Mouse (Mus musculus): Measurements from ENCODE around the gene Zbp1. TPM values are rescaled to one million over a fixed set of nuclear protein-coding genes. Genes with fewer than 3 reads are reported as not detected.
A peak's percentile ranks its signal among the peaks of the same experiment; 100 is the strongest.

The Zbp1 gene
- polyA plus RNA-seq, 1 experiment from 2014 or later = 1.3 TPM

DNA sequence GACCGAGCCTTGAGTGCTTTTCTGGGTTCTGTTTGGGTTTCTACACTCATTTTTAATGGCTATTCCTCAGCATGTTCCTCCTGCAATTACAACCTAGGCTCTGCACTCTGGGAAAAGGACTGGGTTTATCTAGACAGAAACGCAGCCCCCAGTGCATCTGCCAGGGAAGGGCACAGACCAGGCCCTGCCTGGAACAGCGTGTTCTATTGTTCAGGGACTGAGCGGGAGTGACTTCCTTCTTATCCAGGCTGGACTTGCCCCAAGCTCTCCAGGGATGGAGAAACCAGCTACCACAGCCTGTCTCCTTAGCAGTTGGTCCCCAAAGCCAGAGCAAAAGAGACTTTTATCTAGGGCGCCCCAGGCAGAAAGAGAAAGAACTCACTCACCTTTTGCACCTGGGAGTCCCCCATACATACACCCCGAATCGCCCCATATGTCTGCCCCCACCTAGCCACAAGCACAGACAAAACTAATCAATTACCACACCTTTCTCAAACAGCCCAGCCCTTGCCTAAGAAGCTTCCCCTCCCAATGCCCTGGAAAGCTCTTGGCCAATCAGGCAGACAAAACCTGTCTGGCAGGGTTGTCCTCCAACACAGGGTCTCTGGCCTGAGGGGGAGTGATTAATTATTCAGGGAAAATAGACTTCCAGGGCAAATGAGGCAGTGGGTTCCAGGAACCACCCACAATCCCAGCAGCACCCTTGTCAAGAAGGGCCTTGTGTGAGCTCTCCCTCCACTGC is 37.3 kb upstream of the Zbp1 start:
- WGBS = 53% methylated on average over 7 of the region's 7 CpGs
- peak overlapping the region; percentile 75 for H3K27ac ChIP-seq
- no peaks in the 10 kb centered on the region for H3K27me3 ChIP-seq (replicated peaks)
- H3K9me3 ChIP-seq = no peaks in the 10 kb centered on the region
- peak overlapping the region; percentile 31 for H3K4me2 ChIP-seq
- peak; percentile 40 for ATAC-seq (ENCODE audit: insufficient read depth, low FRiP score, low read depth)
- 0 out of 2 replicates have a peak overlapping the region, but pooled peaks have one; percentile 3 for H3K4me3 ChIP-seq (replicated peaks)
- no peak overlapping the region for H3K9ac ChIP-seq
- peaks cover 94% of the 10 kb centered on the region for H3K4me1 ChIP-seq
- no peaks in the 10 kb centered on the region for H3K36me3 ChIP-seq

DNA sequence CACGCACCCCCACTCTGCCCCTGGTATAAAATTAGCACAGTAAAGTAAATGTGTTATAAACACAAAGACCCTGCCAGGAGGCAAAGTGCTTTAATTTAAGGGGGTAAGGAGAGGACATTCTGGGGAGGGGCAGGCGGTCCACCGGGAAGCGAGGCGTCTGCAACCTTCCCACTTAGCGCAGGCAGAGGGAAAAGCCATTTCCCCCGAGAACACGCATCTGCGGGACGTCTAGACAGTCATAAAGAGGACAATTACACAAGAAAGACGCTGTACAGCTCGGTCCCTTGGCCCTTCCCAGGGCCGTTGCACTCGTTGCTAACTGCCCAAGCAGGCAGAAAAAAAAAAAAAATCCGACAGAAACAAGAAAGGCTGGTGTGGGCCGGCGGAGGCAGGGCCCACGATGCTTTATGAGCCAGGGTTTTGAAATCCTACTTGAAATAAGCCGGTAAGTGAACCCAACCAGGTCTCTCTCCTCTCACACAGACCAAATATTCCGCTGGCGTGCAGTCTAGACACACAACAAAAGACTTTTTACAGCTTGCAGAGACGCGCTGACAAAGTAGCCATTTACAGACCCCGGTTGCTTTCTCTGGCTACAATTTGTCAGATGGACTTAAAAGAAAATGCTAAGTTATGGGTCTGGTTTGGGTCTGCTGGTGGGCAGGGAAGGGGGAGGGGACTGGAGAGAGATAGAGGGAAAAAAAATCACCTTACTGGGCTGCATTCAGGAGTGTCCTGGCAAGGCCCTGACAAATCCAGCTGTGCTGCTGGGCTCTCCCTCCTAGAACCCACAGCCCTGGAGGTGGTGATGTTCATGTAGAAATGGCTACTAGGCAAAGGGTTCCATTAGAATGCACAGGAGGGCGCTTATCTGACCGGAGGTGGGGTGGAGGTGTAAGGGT is 35.3 kb upstream of the Zbp1 start:
- no peak overlapping the region for H3K4me3 ChIP-seq (replicated peaks)
- H3K27me3 ChIP-seq (replicated peaks) = no peaks in the 10 kb centered on the region
- H3K9ac ChIP-seq = no peak overlapping the region
- peaks cover 96% of the 10 kb centered on the region for H3K4me1 ChIP-seq
- peak overlapping the region; percentile 20 for H3K4me2 ChIP-seq
- ATAC-seq (ENCODE audit: insufficient read depth, low FRiP score, low read depth) = no peak
- no peaks in the 10 kb centered on the region for H3K9me3 ChIP-seq
- H3K27ac ChIP-seq = peak overlapping the region; percentile 75
- WGBS = 18% methylated on average over 26 of the region's 26 CpGs
- H3K36me3 ChIP-seq = no peaks in the 10 kb centered on the region

DNA sequence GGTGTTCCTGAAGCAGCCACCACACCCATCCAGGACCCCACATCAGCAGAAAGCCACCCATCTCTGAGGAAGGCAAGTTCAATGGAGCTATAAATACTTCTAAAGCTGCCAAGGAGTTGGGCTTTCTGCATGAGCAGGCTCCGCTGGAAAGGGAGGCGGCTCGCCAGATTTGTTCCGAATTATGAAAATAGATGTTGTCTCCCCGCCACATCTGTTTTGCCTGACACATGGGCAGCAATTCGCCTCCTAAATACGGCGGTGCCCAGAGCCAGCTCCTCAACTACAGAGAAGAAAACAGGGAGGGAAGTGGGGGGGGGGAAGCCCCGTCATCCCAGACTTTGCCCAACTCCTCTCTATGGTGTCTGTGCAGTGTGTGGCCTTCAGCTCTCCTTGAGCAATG is 33.0 kb upstream of the Zbp1 start:
- Histone ChIP-seq H3K4me2 (no peak overlapping the region; the same call in 1 of the 2 replicates), H3K9me3 (no peaks in the 10 kb centered on the region), H3K36me3 (no peaks in the 10 kb centered on the region), H3K4me1 (peaks cover 93% of the 10 kb centered on the region), H3K9ac (no peak overlapping the region), H3K27me3 (replicated peaks) (no peaks in the 10 kb centered on the region), H3K27ac (peak overlapping the region; percentile 57), H3K4me3 (replicated peaks) (no peak overlapping the region)
- no peak for ATAC-seq (ENCODE audit: insufficient read depth, low FRiP score, low read depth)
- 46% methylated on average over 9 of the region's 9 CpGs for WGBS

DNA sequence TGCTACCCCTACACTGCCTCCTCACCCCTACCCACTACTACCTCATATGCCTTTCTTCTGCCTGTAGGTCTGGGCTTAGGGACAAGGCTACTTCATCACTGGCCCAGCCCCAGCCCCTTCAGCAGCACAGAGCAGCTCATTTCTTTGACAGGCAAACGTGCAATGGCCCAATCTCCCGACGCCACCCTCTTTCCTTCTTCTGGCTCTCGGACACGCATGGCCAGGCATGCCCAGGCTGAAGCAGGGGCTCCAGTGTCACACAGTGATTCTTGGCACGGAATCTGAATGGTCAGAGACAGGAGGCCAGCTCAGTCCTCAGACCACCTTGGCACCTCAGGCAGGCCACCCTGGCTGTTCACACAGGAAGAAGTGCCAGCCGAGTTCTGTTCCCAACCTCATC is 32.4 kb upstream of the Zbp1 start:
- H3K9ac ChIP-seq = no peak overlapping the region
- no peak for ATAC-seq (ENCODE audit: insufficient read depth, low FRiP score, low read depth)
- WGBS = 48% methylated on average over 7 of the region's 7 CpGs
- peaks cover 92% of the 10 kb centered on the region for H3K4me1 ChIP-seq
- H3K27me3 ChIP-seq (replicated peaks) = no peaks in the 10 kb centered on the region
- no peak overlapping the region for H3K4me2 ChIP-seq
- H3K36me3 ChIP-seq = no peaks in the 10 kb centered on the region
- H3K9me3 ChIP-seq = no peaks in the 10 kb centered on the region
- H3K4me3 ChIP-seq (replicated peaks) = no peak overlapping the region
- H3K27ac ChIP-seq = peak overlapping the region; percentile 57

DNA sequence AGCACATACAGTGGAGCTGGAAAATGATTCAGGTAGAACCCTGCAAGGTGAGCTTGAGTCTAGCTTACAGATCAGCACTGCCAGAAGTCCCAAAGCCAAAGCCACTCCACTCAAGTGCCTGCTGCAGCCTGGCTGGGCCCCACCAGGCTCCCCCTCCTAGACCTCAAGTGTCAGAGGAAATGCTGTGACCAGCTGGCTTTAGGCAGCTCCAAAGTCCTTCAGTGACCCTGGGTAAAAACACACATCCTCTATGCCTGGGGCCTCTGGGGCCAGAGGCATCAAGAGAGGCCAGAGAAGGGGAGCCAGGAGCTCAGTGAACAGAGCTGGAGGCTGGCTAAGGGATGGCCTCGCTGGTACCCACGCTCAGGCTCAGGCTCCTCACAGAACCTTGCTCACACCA is 31.7 kb upstream of the Zbp1 start:
- WGBS = 12% methylated on average over 2 of the region's 2 CpGs
- H3K27ac ChIP-seq = 0 out of 2 replicates have a peak overlapping the region, but pooled peaks have one; percentile 57

DNA sequence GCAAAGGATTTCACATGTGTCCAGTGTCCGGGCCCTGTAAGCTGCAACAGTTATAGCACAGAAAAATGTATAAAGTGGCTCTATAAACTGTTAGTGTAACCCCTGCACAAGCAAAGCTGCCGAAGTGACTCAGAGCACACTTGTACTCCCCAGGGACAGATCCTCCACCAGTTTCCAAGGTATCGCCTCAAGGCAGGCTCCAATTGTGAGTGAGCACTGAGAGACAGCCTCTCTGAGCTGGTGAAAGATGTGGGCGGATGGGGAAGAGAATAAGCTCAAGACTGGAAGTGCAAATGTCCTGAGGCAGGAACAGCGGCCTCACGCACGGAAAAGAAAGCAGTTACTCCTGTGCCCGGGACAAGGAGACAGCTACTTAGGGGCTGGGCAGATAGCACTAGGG is 31.2 kb upstream of the Zbp1 start:
- no peaks in the 10 kb centered on the region for H3K27me3 ChIP-seq (replicated peaks)
- 65% methylated on average over 8 of the region's 8 CpGs for WGBS
- no peak overlapping the region for H3K9ac ChIP-seq
- no peaks in the 10 kb centered on the region for H3K36me3 ChIP-seq
- no peaks in the 10 kb centered on the region for H3K9me3 ChIP-seq
- H3K4me1 ChIP-seq = peaks cover 87% of the 10 kb centered on the region
- H3K4me2 ChIP-seq = no peak overlapping the region
- H3K27ac ChIP-seq = no peak overlapping the region
- no peak for ATAC-seq (ENCODE audit: insufficient read depth, low FRiP score, low read depth)
- H3K4me3 ChIP-seq (replicated peaks) = no peak overlapping the region

More for the DNA sequence above, 31.7 kb upstream of the Zbp1 start:
- H3K4me1 ChIP-seq = peaks cover 91% of the 10 kb centered on the region
- ATAC-seq (ENCODE audit: insufficient read depth, low FRiP score, low read depth) = no peak; the same call in 1 of the 2 replicates
- no peaks in the 10 kb centered on the region for H3K27me3 ChIP-seq (replicated peaks)
- H3K36me3 ChIP-seq = no peaks in the 10 kb centered on the region
- no peak overlapping the region for H3K4me3 ChIP-seq (replicated peaks)
- no peaks in the 10 kb centered on the region for H3K9me3 ChIP-seq
- no peak overlapping the region; the same call in 1 of the 2 replicates for H3K9ac ChIP-seq
- H3K4me2 ChIP-seq = peak overlapping the region; percentile 6; the same call in 1 of the 2 replicates

DNA sequence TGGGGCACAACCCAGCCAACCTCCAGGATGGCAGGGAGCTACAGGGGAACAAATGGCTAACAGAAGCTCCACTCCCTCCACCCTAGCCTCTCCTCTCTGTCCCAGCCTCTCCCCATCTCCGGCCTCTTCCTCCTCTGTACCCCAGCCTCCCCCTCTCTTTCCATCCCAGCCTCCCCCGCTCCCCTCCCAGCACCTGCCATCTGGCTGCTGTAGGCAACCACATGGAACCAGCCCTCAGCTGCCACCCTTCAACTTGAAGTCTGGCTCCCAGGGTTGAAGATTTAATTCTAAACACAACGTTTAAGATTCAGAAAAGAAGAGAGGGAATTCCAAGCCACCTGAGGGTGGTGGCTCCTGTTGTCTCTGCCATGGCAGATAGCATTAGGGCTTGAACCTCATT is 30.7 kb upstream of the Zbp1 start:
- Histone ChIP-seq H3K4me2 (no peak overlapping the region), H3K4me3 (replicated peaks) (no peak overlapping the region), H3K27me3 (replicated peaks) (no peaks in the 10 kb centered on the region), H3K9me3 (no peaks in the 10 kb centered on the region), H3K27ac (no peak overlapping the region), H3K4me1 (peaks cover 81% of the 10 kb centered on the region), H3K36me3 (no peaks in the 10 kb centered on the region), H3K9ac (no peak overlapping the region)
- no peak for ATAC-seq (ENCODE audit: insufficient read depth, low FRiP score, low read depth)
- WGBS = 35% methylated on average over 3 of the region's 3 CpGs

DNA sequence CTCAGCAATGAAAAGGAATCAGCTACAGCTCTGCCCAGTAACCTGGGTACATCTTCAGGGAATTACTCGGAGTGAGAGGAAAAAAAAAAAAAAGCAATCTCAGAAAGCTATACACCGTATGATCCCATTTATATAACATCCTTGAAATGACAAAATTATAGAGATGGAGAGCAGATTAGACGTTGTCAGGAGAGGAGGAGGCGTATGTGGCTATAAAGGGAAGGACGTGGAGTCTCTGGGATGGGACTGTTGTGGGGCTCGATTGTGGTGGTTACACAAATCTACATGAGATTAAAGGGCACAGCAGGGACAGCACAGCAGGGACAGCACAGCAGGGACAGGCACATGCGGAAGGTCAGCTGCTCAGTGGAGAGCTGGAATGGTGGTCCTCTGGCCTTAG is 30.1 kb upstream of the Zbp1 start:
- H3K27me3 ChIP-seq (replicated peaks) = no peaks in the 10 kb centered on the region
- WGBS = 74% methylated on average over 7 of the region's 7 CpGs
- H3K36me3 ChIP-seq = no peaks in the 10 kb centered on the region
- H3K27ac ChIP-seq = no peak overlapping the region
- H3K4me1 ChIP-seq = peaks cover 79% of the 10 kb centered on the region
- H3K4me3 ChIP-seq (replicated peaks) = no peak overlapping the region
- H3K9ac ChIP-seq = no peak overlapping the region
- no peak for ATAC-seq (ENCODE audit: insufficient read depth, low FRiP score, low read depth)
- no peaks in the 10 kb centered on the region for H3K9me3 ChIP-seq
- no peak overlapping the region for H3K4me2 ChIP-seq

DNA sequence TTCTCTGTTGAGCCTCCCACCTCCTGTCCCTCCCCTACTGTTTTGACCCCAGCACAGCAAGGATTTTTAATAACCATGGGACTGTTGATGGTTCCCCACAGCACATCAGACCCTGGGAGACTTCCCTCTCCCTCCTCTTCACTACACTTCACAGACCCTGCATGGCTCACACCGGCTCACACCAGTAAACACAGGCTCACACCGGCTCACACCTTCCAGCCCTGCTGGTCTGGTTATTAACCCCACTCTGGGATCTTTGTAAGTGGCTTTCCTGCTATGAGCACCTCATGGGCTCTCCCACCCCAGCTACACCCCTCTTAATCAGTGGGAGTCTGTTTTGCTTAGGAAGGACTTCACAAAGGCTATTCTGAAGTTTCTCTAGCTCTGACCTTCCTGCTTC is 29.2 kb upstream of the Zbp1 start:
- WGBS = 28% methylated on average over 2 of the region's 2 CpGs
- ATAC-seq (ENCODE audit: insufficient read depth, low FRiP score, low read depth) = 0 out of 2 replicates have a peak, but pooled peaks have one; percentile 8

DNA sequence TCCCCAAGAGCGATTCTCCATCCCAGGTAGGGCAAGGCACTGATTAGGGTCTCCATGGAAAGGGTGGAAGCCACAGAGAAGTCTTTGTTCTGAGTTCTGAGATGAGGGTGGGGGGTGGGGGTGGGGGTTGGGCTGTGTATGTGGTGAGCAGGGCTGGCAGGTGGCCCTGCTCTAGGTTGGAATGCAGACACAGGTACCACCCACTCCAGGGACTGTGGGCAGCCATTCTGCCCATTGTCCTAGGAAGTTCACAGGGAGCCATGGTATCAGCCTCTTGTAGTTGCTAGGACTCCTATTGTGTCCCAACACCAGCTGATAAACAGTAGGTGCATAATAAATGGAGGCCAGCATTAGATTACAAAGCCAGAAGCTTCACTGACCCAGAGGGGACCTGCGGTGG is 28.5 kb upstream of the Zbp1 start:
- Histone ChIP-seq H3K9ac (no peak overlapping the region), H3K4me1 (peaks cover 75% of the 10 kb centered on the region), H3K27ac (peak overlapping the region; percentile 57; the same call in 1 of the 2 replicates), H3K27me3 (replicated peaks) (no peaks in the 10 kb centered on the region), H3K4me2 (no peak overlapping the region), H3K9me3 (no peaks in the 10 kb centered on the region), H3K4me3 (replicated peaks) (no peak overlapping the region), H3K36me3 (no peaks in the 10 kb centered on the region)
- WGBS = 28% methylated on average over 2 of the region's 2 CpGs
- 0 out of 2 replicates have a peak, but pooled peaks have one; percentile 27 for ATAC-seq (ENCODE audit: insufficient read depth, low FRiP score, low read depth)

More for the DNA sequence above, 29.2 kb upstream of the Zbp1 start:
- Histone ChIP-seq H3K27ac (peak overlapping the region; percentile 37), H3K36me3 (no peaks in the 10 kb centered on the region), H3K4me2 (no peak overlapping the region), H3K9ac (no peak overlapping the region), H3K27me3 (replicated peaks) (no peaks in the 10 kb centered on the region), H3K4me3 (replicated peaks) (no peak overlapping the region), H3K9me3 (no peaks in the 10 kb centered on the region), H3K4me1 (peaks cover 77% of the 10 kb centered on the region)

DNA sequence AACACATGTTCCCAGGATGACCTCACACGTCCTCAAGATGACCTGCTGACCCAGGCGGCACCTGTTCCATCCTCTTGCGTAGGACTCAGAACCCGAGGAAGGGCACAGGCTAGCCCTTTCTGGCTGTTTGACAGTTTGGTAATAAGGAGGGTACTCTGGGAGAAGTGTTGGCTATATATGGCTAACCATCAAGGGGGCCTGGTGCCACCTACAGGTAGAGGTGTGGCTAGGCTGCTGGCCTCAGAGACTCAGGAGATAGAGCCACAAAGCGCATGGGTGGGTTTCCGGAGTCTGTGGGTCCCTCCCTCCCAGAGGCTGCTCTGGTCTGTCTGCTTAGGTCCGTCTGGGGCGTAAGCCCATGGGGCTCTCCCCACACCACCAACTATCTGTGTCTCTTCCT is 28.0 kb upstream of the Zbp1 start:
- ATAC-seq (ENCODE audit: insufficient read depth, low FRiP score, low read depth) = no peak
- H3K36me3 ChIP-seq = no peaks in the 10 kb centered on the region
- no peak overlapping the region for H3K9ac ChIP-seq
- H3K4me1 ChIP-seq = peaks cover 70% of the 10 kb centered on the region
- no peaks in the 10 kb centered on the region for H3K27me3 ChIP-seq (replicated peaks)
- no peak overlapping the region for H3K4me2 ChIP-seq
- no peaks in the 10 kb centered on the region for H3K9me3 ChIP-seq
- H3K4me3 ChIP-seq (replicated peaks) = no peak overlapping the region
- 60% methylated on average over 8 of the region's 8 CpGs for WGBS
- H3K27ac ChIP-seq = peak overlapping the region; percentile 57

DNA sequence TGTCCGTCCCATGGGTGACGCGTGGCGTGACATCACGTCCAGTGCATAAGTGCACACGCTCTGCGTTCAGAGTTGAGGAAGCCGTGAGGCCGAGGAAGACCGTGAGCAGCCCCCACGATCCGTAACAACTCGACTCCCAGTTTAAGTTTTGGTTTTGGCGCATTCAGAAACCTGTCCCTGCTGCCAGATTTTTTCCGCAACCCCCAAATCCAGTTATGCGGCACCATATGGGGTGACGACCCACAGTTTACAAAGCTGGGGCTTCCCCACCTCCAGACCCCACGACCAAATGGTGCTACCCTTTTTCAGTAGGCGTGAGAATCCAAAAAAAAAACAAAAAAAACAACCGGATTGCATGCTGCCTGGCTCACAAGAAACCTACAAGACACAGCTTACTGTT is 26.5 kb upstream of the Zbp1 start:
- no peak overlapping the region for H3K27ac ChIP-seq
- no peak overlapping the region for H3K4me2 ChIP-seq
- WGBS = 85% methylated on average over 20 of the region's 20 CpGs
- H3K27me3 ChIP-seq (replicated peaks) = no peaks in the 10 kb centered on the region
- H3K9ac ChIP-seq = no peak overlapping the region
- no peak for ATAC-seq (ENCODE audit: insufficient read depth, low FRiP score, low read depth)
- H3K36me3 ChIP-seq = no peaks in the 10 kb centered on the region
- H3K4me1 ChIP-seq = peaks cover 60% of the 10 kb centered on the region
- H3K9me3 ChIP-seq = no peaks in the 10 kb centered on the region
- no peak overlapping the region for H3K4me3 ChIP-seq (replicated peaks)
